In the genomic region with DNA sequence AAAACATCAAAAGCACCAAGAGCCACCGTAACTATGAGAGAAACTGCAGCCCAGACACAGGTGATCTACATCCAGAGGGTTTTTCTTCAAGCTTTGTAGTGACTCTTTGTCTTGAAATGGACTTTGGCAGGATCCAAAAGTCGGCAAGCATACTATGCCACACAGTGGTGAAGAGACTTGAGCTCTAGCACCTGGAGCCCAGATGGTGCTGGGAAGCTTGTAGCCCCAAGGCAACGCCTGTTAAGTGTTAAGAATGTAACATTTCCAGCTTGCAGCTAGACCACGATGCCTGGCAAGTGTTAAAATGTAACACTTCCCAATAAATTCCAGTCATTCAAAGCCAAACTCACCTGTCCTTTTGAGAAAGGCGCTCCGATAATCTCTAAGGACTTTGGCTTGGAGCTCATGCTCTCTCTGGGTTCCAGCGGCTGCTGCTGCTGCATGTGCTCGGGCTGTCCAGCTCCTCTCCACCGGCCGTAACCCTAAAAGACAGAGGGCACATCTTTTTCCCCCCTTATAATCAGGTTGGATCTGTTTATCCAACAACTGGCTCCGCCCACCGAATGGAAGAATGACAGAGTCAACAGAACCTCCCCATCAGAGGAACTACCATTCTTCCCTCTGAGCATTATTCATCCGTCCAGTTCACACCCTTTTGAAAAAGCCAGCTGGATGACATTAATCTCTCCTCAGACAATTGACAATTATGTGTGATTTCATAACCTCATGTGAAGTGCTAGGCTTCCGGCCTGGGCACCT, we compare ENCODE assay signal across 9 mouse cellular contexts. TPM values are rescaled to one million over a fixed set of nuclear protein-coding genes. Genes with fewer than 3 reads are reported as not detected.
DNase-seq lines count a peak whose midpoint lies in the region; ATAC-seq and TF ChIP-seq lines count a peak whose summit lies in the region.
"Had no signal": no experiment of that assay in that cellular context is flagged by ENCODE, and none has a peak within 500 bp of the region (broad histone marks: within the 10 kb centered on the region; RNA-seq: fewer than 3 reads in every experiment).

A gene (minus strand): TSS at position 523 of the 759 bp plus-strand sequence.

- H3K36me3 ChIP-seq in E14TG2a.4 (ENCODE audit: insufficient read depth, low read length), result no peaks in the 10 kb centered on the region
- no peaks in the 10 kb centered on the region for H3K36me3 ChIP-seq in heart, postnatal 0 days (replicated peaks; ENCODE audit: control insufficient read depth, insufficient read depth, low read length)
- no peaks in the 10 kb centered on the region for H3K36me3 ChIP-seq in liver, embryonic 16.5 days (ENCODE audit: control insufficient read depth, insufficient read depth)

- TF ChIP-seq CTCF in gastrocnemius, adult 2 months (IDR thresholded peaks at IDR 0.05), result no peak
- TF ChIP-seq CTCF in E14TG2a.4 (conservative IDR thresholded peaks at IDR 0.05; ENCODE audit: low read length), result no peak
- TF ChIP-seq CTCF in heart, postnatal 0 days (IDR thresholded peaks at IDR 0.05; ENCODE audit: low read depth), result no peak

- no peak for DNase-seq in gastrocnemius, adult 2 months
- no peak for DNase-seq in gastrocnemius, postnatal 4 days (ENCODE audit: low spot score in 2 of 2)
- no peak for DNase-seq in heart, postnatal 0 days (ENCODE audit: low spot score)
- no peak for DNase-seq in MN1 (ENCODE audit: low spot score)
- no peak for DNase-seq in urinary bladder, adult 18-20 months (ENCODE audit: low spot score in 2 of 2)
- no peak for DNase-seq in adrenal gland, adult 18-20 months (ENCODE audit: low spot score in 2 of 2)
- DNase-seq: thymus, postnatal 25 days had no signal

- H3K9me3 ChIP-seq in E14TG2a.4 (ENCODE audit: low read length), result no peaks in the 10 kb centered on the region
- H3K9me3 ChIP-seq in heart, postnatal 0 days (replicated peaks; ENCODE audit: control insufficient read depth, low read length), result no peaks in the 10 kb centered on the region
- no peaks in the 10 kb centered on the region for H3K9me3 ChIP-seq in liver, embryonic 16.5 days (replicated peaks; ENCODE audit: control insufficient read depth, low read length)

- WGBS in heart, postnatal 0 days, result 61% methylated on average over 14 of the region's 14 CpGs
- WGBS in liver, embryonic 16.5 days (ENCODE audit: insufficient replicate concordance), result 55% methylated on average over 14 of the region's 14 CpGs

- H3K4me2 ChIP-seq in heart, postnatal 0 days (ENCODE audit: low read depth, low read length), result peak within 1 kb of the TSS; percentile 47
- peak within 1 kb of the TSS; percentile 31 for H3K4me2 ChIP-seq in liver, embryonic 16.5 days (ENCODE audit: low read depth, low read length)

- peaks cover 10% of the 10 kb centered on the region for H3K4me1 ChIP-seq in E14TG2a.4 (replicated peaks; ENCODE audit: low read depth, low read length)
- H3K4me1 ChIP-seq in heart, postnatal 0 days (ENCODE audit: control insufficient read depth, insufficient read depth), result peaks cover 4% of the 10 kb centered on the region
- no peaks in the 10 kb centered on the region; the same call in 1 of the 2 replicates for H3K4me1 ChIP-seq in liver, embryonic 16.5 days (ENCODE audit: control insufficient read depth, low read depth, low read length)

- H3K27ac ChIP-seq in gastrocnemius, adult 2 months, result no peak within 1 kb of the TSS
- no peak within 1 kb of the TSS for H3K27ac ChIP-seq in heart, postnatal 0 days (ENCODE audit: low read depth)
- H3K27ac ChIP-seq in liver, embryonic 16.5 days (ENCODE audit: low read length), result peak within 1 kb of the TSS; percentile 55

- peak within 1 kb of the TSS; percentile 53 for H3K4me3 ChIP-seq in gastrocnemius, adult 2 months
- H3K4me3 ChIP-seq in E14TG2a.4 (replicated peaks; ENCODE audit: low read length), result peak within 1 kb of the TSS; percentile 17; the same call in 1 of the 2 replicates
- peak within 1 kb of the TSS; percentile 24; the same call in 1 of the 2 replicates for H3K4me3 ChIP-seq in heart, postnatal 0 days (ENCODE audit: low read depth, low read length)
- peak within 1 kb of the TSS; percentile 49 for H3K4me3 ChIP-seq in liver, embryonic 16.5 days (ENCODE audit: low read depth, low read length)

- H3K27me3 ChIP-seq in E14TG2a.4 (ENCODE audit: insufficient read depth, low read length), result no peaks in the 10 kb centered on the region
- H3K27me3 ChIP-seq in heart, postnatal 0 days (ENCODE audit: control insufficient read depth, insufficient read depth, low read length), result no peaks in the 10 kb centered on the region
- no peaks in the 10 kb centered on the region for H3K27me3 ChIP-seq in liver, embryonic 16.5 days (ENCODE audit: control insufficient read depth, insufficient read depth, low read depth, low read length)

- H3K9ac ChIP-seq in heart, postnatal 0 days (replicated peaks; ENCODE audit: low read depth, low read length), result no peak within 1 kb of the TSS
- H3K9ac ChIP-seq in liver, embryonic 16.5 days (ENCODE audit: low read depth, low read length), result peak within 1 kb of the TSS; percentile 35; the same call in 1 of the 2 replicates

- no peak for ATAC-seq in heart, postnatal 0 days (ENCODE audit: insufficient read depth, low read depth)
- ATAC-seq in liver, embryonic 16.5 days (ENCODE audit: low read depth), result peak; percentile 45

- intact Hi-C loops in gastrocnemius, adult 2 months (cut with DNase I), result no loop called here

- TF ChIP-seq EP300 in heart, postnatal 0 days (IDR thresholded peaks at IDR 0.05; ENCODE audit: low read depth), result no peak

RNA-seq across cellular contexts. Expression of the gene that starts here (rescaled TPM):
- not detected for total RNA-seq in gastrocnemius, adult 2 months (2021)
- total RNA-seq in gastrocnemius, postnatal 4 days (2021), result 1 to 10 TPM in 1 of 2 experiments, under 1 TPM in 1; 0.25 to 1.1 TPM
- 1.1 and 3.5 TPM in 2 replicates for total RNA-seq in heart, postnatal 0 days (2014; rRNA removed; ENCODE audit: low replicate concordance)
- polyA plus RNA-seq in heart, postnatal 0 days (2015; fragmentation: Nextera tagmentation; extraction: Ambion mirVana), result 0.23 and 0.27 TPM in 2 replicates
- 100 and 122 TPM in 2 replicates for polyA plus RNA-seq in liver, embryonic 16.5 days (2015; fragmentation: Nextera tagmentation; extraction: Ambion mirVana)
- under 1 TPM; 0.19 to 0.27 TPM for total RNA-seq in adrenal gland, adult 18-20 months (2021)

Comparison
In these comparisons a context has a peak if more than half of its experiments do, and no peak if none do; other contexts are left out.
1. RNA of the gene that starts here (polyA plus RNA-seq): 100 to 122 TPM in liver, embryonic 16.5 days; 0.23 to 0.27 TPM in heart, postnatal 0 days; every median in the first group is over 10 times any median in the second.
2. Peak in every context shown above with its lines, with median percentiles within 50 percentile points of each other: H3K4me3 ChIP-seq.